Mouse (Mus musculus) cerebellum, postnatal 14 days (tissue): ENCODE measurements at regions not wholly inside any gene's neighbourhood (a gene's known extent, or its start where the extent isn't known, plus 50 kb on each side); places are given as distances from the start of the nearest gene placed in this dataset.
A peak's percentile ranks its signal among the peaks of the same experiment; 100 is the strongest.

Experiments
- DNase-seq, 2 experiments: peaks; one replicate each; pipeline ENCODE4 v3.0.0; 2021; ENCODE audit warnings: mixed read lengths in 2 of 2

- no peak for DNase-seq
Measured at GRCm38 (mm10) chr12:109539046-109539445, 61.1 kb downstream of the Rtl1 start.

GRCm38 (mm10) chr12:109538641-109539040, 61.5 kb downstream of the Rtl1 start:
- no peak for DNase-seq

- DNase-seq: no peak
Measured at GRCm38 (mm10) chr12:109536536-109536935, 63.6 kb downstream of the Rtl1 start.

- no peak for DNase-seq
Measured at GRCm38 (mm10) chr12:109532392-109532791, 67.7 kb downstream of the Rtl1 start.

- DNase-seq: no peak
Measured at GRCm38 (mm10) chr12:109531347-109532023, 68.6 kb downstream of the Rtl1 start.

GRCm38 (mm10) chr12:109530215-109531050, 69.7 kb downstream of the Rtl1 start:
- no peak for DNase-seq

- DNase-seq: no peak
Measured at GRCm38 (mm10) chr12:109529501-109529900, 70.6 kb downstream of the Rtl1 start.

- no peak for DNase-seq
Measured at GRCm38 (mm10) chr12:109528966-109529365, 71.2 kb downstream of the Rtl1 start.

- DNase-seq: peak; percentile 61 to 68
Measured at GRCm38 (mm10) chr12:109528263-109528545, 71.9 kb downstream of the Rtl1 start.

GRCm38 (mm10) chr12:109527414-109528262, 72.5 kb downstream of the Rtl1 start:
- no peak for DNase-seq

- DNase-seq: no peak
Measured at GRCm38 (mm10) chr12:109525613-109526012, 73.0 kb downstream of the Dlk1 start.

- no peak for DNase-seq
Measured at GRCm38 (mm10) chr12:109521199-109521780, 68.7 kb downstream of the Dlk1 start.

GRCm38 (mm10) chr12:109520414-109520813, 67.8 kb downstream of the Dlk1 start:
- DNase-seq: no peak

GRCm38 (mm10) chr12:109519838-109520237, 67.2 kb downstream of the Dlk1 start:
- no peak for DNase-seq

- no peak for DNase-seq
Measured at GRCm38 (mm10) chr12:109518413-109519021, 65.9 kb downstream of the Dlk1 start.

- no peak for DNase-seq
Measured at GRCm38 (mm10) chr12:109517764-109518163, 65.1 kb downstream of the Dlk1 start.

GRCm38 (mm10) chr12:109516961-109517360, 64.3 kb downstream of the Dlk1 start:
- DNase-seq: no peak

GRCm38 (mm10) chr12:109514292-109514818, 61.7 kb downstream of the Dlk1 start:
- no peak for DNase-seq
